Mouse (Mus musculus) left cerebral cortex, adult 9 months (tissue): ENCODE results near the gene Olfr868.

Source experiments
- DNase-seq, 2 experiments: peaks; one replicate each; pipeline ENCODE4 v3.0.0; 2022; ENCODE audit warnings: low spot score in 2 of 2

Gene Olfr868

DNA sequence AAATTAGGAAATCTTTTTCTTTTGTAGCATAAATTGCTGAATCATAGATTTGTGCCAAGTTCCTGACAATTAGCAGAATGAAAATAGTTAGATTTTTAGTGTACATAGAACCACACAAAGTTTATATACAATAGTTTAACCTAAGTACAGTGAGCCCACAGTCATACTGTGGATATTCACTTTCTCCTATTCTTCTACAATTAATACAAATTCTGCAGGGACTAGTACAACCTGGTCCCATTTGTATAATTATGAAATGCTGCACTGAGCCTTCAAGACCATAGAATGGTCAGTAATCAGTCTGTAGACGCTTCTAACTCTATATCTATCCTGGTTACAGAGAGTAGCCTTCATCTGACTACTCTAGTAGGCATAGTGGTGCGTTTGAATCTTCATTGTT is at the start of gene Olfr868:
TSS of gene Olfr868 (plus strand) at position 301 of the 400 bp plus-strand sequence.
- no peak for DNase-seq

DNA sequence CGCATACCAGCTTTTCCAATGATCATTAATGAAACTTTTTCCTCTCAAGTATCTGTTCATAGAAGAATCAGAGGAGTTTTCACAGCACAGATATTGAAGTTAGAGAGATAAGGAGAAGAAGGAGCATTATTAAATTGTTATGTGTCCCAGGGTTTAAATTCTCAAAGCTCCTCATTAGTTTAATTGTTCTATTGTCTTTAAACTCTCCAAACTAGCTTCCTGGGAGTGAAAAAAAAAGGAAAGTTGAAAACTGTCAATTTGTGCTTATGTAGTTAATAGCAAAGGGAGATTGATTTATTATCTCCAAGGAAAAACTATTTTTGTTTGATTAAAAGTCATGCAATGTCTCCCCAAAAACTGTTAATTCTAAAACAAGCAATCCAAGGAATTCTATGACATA is 41.0 kb upstream of the Olfr868 start, which contains the start of gene Olfr867:
TSS of gene Olfr867 (minus strand) at position 101 of the 400 bp plus-strand sequence.
- no peak for DNase-seq

DNA sequence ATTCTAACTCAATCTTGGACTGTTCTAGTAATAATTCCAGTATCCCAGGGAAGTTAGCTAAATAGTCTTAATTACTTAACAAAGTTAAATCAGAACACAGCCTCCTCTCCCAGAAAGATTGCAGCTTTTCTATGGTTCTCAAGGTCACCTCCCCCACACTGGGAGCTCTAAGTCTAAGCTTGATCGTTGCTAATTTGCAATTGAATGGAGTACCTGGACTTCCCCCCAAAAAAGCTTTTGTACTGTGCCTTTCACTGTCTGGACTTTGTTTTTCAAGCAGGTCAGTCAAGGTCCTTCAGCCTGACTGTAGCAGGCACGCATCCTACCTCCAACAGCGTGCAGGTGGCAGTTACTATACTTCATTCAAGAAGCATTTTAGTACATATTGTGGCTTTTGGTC is 28.2 kb upstream of the Olfr868 start:
- DNase-seq, result no peak

DNA sequence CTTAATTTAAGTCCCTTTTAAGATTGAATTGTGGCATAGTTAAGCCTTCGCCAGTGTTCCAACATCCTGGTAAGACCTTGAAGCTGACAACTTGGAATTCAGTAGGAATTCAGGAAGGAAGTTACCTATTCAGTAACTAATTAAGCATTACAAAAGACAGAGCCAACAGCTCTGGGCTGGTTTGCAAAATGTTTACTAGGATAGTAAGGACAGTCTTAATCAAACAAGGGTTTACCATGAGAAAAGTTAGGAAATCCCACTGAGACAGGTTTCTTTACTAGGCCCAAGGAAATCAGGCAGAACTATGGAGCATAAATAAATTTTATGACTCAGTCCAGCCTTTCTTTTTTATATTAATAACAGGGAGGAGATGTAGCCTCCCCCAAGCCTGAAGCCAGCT is 27.1 kb upstream of the Olfr868 start:
- no peak for DNase-seq

DNA sequence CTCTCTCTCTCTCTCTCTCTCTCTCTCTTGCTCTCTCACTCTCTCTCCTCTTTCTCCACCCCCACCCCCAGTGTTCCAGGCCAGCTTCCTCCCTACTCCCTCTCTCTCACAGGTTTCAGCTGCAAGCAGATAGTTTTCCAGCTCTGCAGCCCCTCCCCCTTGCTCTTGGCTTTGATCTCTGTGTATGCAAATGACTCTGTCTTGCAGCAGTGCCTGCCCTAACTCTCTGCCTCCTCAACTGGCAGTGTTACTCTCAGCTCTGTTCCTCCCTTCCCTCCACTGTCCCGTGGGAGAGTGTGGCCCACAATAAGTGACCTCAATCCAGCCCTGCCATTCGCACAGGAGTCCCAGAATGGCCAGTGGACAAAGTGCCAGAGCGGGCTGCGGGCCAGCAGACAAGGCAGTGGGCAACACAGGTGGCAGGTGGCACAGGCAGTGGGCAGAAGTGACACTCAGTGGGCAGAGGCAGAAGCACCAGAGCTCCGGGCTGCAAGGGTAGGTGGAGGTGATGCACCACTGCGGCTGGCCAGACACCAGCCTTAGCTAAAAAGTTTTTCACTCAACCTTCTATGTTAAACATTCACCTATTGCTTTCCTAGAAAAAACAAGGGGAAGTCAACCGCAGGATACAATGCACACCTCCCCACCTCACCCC is 24.8 kb upstream of the Olfr868 start:
- peak in 1 of 2 experiments; percentile 2 for DNase-seq

DNA sequence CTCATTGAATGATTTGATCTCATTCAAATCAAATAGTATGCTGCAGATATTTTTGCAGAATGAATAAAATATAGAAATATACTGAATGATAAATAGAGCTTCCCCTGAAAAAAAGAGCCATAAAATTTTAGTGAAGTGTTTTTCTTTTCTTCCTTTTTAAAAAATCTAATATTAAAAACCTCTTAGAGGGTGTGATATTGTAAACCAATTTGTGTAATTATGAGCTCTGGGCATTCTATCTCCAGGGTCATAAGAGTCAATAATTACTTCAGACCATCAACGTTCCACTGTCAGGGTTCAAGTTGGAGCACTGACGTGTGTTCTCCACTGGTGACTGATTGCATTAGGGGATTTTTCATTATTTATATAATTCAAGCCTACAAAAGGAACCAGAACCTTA is 30.3 kb downstream of the Olfr868 start, which contains the start of gene Olfr869:
TSS of gene Olfr869 (plus strand) at position 301 of the 400 bp plus-strand sequence.
- DNase-seq, result no peak

DNA sequence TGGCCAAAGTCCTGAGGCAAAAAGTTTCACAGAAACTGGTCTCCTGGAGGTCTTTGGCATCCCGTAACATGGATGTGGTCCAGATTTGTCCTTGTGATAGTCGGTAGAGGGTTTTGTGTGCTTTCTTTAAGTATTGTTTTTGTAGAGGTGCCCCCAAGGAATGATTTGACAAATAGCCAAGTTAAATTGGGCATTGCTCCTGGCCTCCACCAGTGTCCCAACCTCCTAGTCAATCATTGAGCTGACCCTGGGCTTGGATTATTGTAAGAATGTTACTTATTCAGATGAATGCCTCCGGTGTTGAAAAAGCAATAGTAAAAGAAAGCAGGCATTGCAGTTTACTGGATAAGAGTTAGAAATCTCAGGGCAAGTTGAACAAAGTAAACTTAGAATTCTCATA is 51.3 kb downstream of the Olfr868 start:
- DNase-seq, result no peak
